Mouse (Mus musculus) MEL (cell line): ENCODE measurements around the gene Ryr2.

Experiments
- CTCF ChIP-seq, 3 experiments: IDR thresholded peaks in 2 of 3; conservative IDR thresholded peaks in 1 of 3; 2 replicates each; pipeline ENCODE4 v1.5.1; 2011 to 2012; ENCODE audit warnings: low read length in 3 of 3, low read depth in 2 of 3, mild to moderate bottlenecking in 2 of 3, improper control_type of control experiment in 1 of 3, inconsistent platforms in 1 of 3, mixed read lengths in 1 of 3, moderate library complexity in 1 of 3; ENCODE audit not compliant: control insufficient read depth in 1 of 3, insufficient read depth in 1 of 3, poor library complexity in 1 of 3, severe bottlenecking in 1 of 3
- E2F4 ChIP-seq: IDR thresholded peaks from 2 replicates; pipeline ENCODE4 v1.6.1; 2011; ENCODE audit warnings: low read depth, low read length, improper control_type of control experiment, borderline replicate concordance
- EP300 ChIP-seq, 2 experiments: IDR thresholded peaks; 2 replicates each; pipeline ENCODE4 v1.6.1; 2011; ENCODE audit warnings: improper control_type of control experiment in 2 of 2, low read length in 2 of 2, low read depth in 1 of 2, mild to moderate bottlenecking in 1 of 2
- ETS1 ChIP-seq: IDR thresholded peaks from 2 replicates; pipeline ENCODE4 v1.6.1; 2012; ENCODE audit warnings: low read depth, mild to moderate bottlenecking, inconsistent platforms, low read length, improper control_type of control experiment, moderate library complexity
- GATA1 ChIP-seq: IDR thresholded peaks from 2 replicates; pipeline ENCODE4 v1.6.1; 2011; ENCODE audit warnings: low read depth, low read length, improper control_type of control experiment
- HCFC1 ChIP-seq: IDR thresholded peaks from 2 replicates; pipeline ENCODE4 v1.6.1; 2012; ENCODE audit warnings: low read depth, mild to moderate bottlenecking, inconsistent platforms, low read length, improper control_type of control experiment, moderate library complexity
- MAX ChIP-seq: IDR thresholded peaks from 2 replicates; pipeline ENCODE4 v1.6.1; 2011; ENCODE audit warnings: low read length, improper control_type of control experiment
- MYC ChIP-seq: IDR thresholded peaks from 2 replicates; pipeline ENCODE4 v1.6.1; 2011; ENCODE audit warnings: low read depth, mild to moderate bottlenecking, low read length, improper control_type of control experiment, moderate library complexity
- NELFE ChIP-seq: IDR thresholded peaks from 2 replicates; pipeline ENCODE4 v1.6.1; 2011; ENCODE audit warnings: low read depth, low read length, improper control_type of control experiment
- POLR2A ChIP-seq, 2 experiments: IDR thresholded peaks; 2 replicates each; pipeline ENCODE4 v1.6.1; 2011 to 2012; ENCODE audit warnings: low read length in 2 of 2, mild to moderate bottlenecking in 2 of 2, control low read depth in 1 of 2, improper control_type of control experiment in 1 of 2, low read depth in 1 of 2, moderate library complexity in 1 of 2; ENCODE audit not compliant: control insufficient read depth in 1 of 2, insufficient read depth in 1 of 2, poor library complexity in 1 of 2
- POLR2AphosphoS2 ChIP-seq: IDR thresholded peaks from 2 replicates; pipeline ENCODE4 v1.6.1; 2011; ENCODE audit warnings: low read length, improper control_type of control experiment
- RCOR1 ChIP-seq: IDR thresholded peaks from 2 replicates; pipeline ENCODE4 v1.6.1; 2012; ENCODE audit warnings: low read depth, mild to moderate bottlenecking, inconsistent platforms, low read length, improper control_type of control experiment
- TAL1 ChIP-seq: IDR thresholded peaks from 2 replicates; pipeline ENCODE4 v1.6.1; 2012; ENCODE audit warnings: mild to moderate bottlenecking, inconsistent platforms, low read length, moderate library complexity, mixed read lengths
- TCF12 ChIP-seq: IDR thresholded peaks from 2 replicates; pipeline ENCODE4 v1.6.1; 2014; ENCODE audit warnings: low read depth, mild to moderate bottlenecking, inconsistent platforms, low read length, improper control_type of control experiment, moderate library complexity

- TF ChIP-seq RCOR1: no peak
- TF ChIP-seq POLR2A (IDR thresholded peaks at IDR 0.05; ENCODE audit: control insufficient read depth in 1 of 2, insufficient read depth in 1 of 2, low read depth in 1 of 2, low read length in 2 of 2, poor library complexity in 1 of 2): no peak
- no peak for TF ChIP-seq TCF12
- no peak for TF ChIP-seq TAL1
- TF ChIP-seq CTCF (IDR thresholded peaks at IDR 0.05 in 2 of 3, conservative IDR thresholded peaks at IDR 0.05 in 1 of 3; ENCODE audit: control insufficient read depth in 1 of 3, insufficient read depth in 1 of 3, low read depth in 2 of 3, low read length in 3 of 3, poor library complexity in 1 of 3, severe bottlenecking in 1 of 3): no peak
- no peak for TF ChIP-seq EP300 (IDR thresholded peaks at IDR 0.05; ENCODE audit: low read depth in 1 of 2, low read length in 2 of 2)
- TF ChIP-seq HCFC1: no peak
- no peak for TF ChIP-seq POLR2AphosphoS2
- TF ChIP-seq NELFE: no peak
- TF ChIP-seq GATA1: no peak
- no peak for TF ChIP-seq ETS1
- no peak for TF ChIP-seq MYC
- no peak for TF ChIP-seq E2F4
- no peak for TF ChIP-seq MAX
Observed at GRCm38 (mm10) chr13:11636383-11636782, 470.4 kb downstream of the Ryr2 start.
